Mouse (Mus musculus) lung, embryonic 14.5 days (tissue): ENCODE measurements around the gene Ces1h. TPM values are rescaled to one million over a fixed set of nuclear protein-coding genes. Genes with fewer than 3 reads are reported as not detected.
"Not testable (repeated sequence)": the region's sequence is repeated elsewhere in the genome, so short reads cannot be mapped to it uniquely, and the experiment has no call there.

Experiments used
- ATAC-seq: fragments of 200-750 bp; cut with Nextera tagmentation; 2 replicates; pipeline ENCODE4 v1.8.0; 2017; ENCODE audit warnings: mild to moderate bottlenecking, moderate TSS enrichment, moderate library complexity; ENCODE audit not compliant: insufficient read depth
- DNase-seq: peaks from one replicate; pipeline ENCODE4 v3.0.0-alpha.2; 2015
- H3K27ac ChIP-seq: fragments of 300-500 bp; sonication (generic); 2 replicates; pipeline ENCODE4 v1.5.1; 2014; ENCODE audit warnings: low read depth, mild to moderate bottlenecking, moderate library complexity
- H3K27me3 ChIP-seq: fragments of 300-500 bp; sonication (generic); 2 replicates; pipeline ENCODE4 v1.6.1; 2014; ENCODE audit warnings: low read length, control low read depth; ENCODE audit not compliant: insufficient read depth
- H3K36me3 ChIP-seq: fragments of 300-500 bp; sonication (generic); 2 replicates; pipeline ENCODE4 v1.6.1; 2014; ENCODE audit warnings: control low read depth; ENCODE audit not compliant: insufficient read depth
- H3K4me1 ChIP-seq: fragments of 300-500 bp; sonication (generic); 2 replicates; pipeline ENCODE4 v1.6.1; 2014; ENCODE audit warnings: antibody characterized with exemption, control low read depth; ENCODE audit not compliant: insufficient read depth
- H3K4me2 ChIP-seq: fragments of 300-500 bp; sonication (generic); 2 replicates; pipeline ENCODE4 v1.6.1; 2014; ENCODE audit warnings: mild to moderate bottlenecking
- H3K4me3 ChIP-seq: fragments of 300-500 bp; sonication (generic); 2 replicates; pipeline ENCODE4 v1.5.1; 2014; ENCODE audit warnings: low read depth, low read length
- H3K9ac ChIP-seq: fragments of 300-500 bp; sonication (generic); 2 replicates; pipeline ENCODE4 v1.6.1; 2014
- H3K9me3 ChIP-seq: fragments of 300-500 bp; sonication (generic); 2 replicates; pipeline ENCODE4 v1.6.1; 2016; ENCODE audit warnings: low read depth, low read length, control low read depth
- CTCF ChIP-seq: IDR thresholded peaks from 2 replicates; pipeline ENCODE4 v1.5.1; 2016; ENCODE audit warnings: antibody characterized with exemption, low read depth
- WGBS: fragments of 180-500 bp; shearing (Covaris S2); extraction: QIAGEN DNeasy Blood & Tissue Kit; methylation state at CpG from one replicate; pipeline ENCODE4 v1.1.7; 2014; 5-methylcytosine and 5-hydroxymethylcytosine counted together
- polyA plus RNA-seq: library from polyadenylated mRNA; unstranded; fragments of >200 nt; fragmentation: Nextera tagmentation; extraction: Ambion mirVana; gene quantifications from 2 replicates; pipeline ENCODE4 v1.2.1, GENCODE M21; 2014

Gene Ces1h
- polyA plus RNA-seq = not detected in 2 replicates

- H3K9ac ChIP-seq = no peak within 1 kb of the TSS
- no peak within 1 kb of the TSS for H3K4me2 ChIP-seq
- ATAC-seq = no peak
- no peaks in the 10 kb centered on the region for H3K27me3 ChIP-seq
- no peaks in the 10 kb centered on the region for H3K36me3 ChIP-seq
- no peak within 1 kb of the TSS for H3K27ac ChIP-seq
- no peaks in the 10 kb centered on the region for H3K4me1 ChIP-seq
- H3K9me3 ChIP-seq = no peaks in the 10 kb centered on the region
- no peak for TF ChIP-seq CTCF
- no peak within 1 kb of the TSS for H3K4me3 ChIP-seq
- no peak for DNase-seq
- 79% methylated on average over 4 of the region's 4 CpGs for WGBS
Observed at GRCm38 (mm10) chr8:93379625-93380024, at the start of gene Ces1h. TSS of gene Ces1h (minus strand) at chr8:93379725.

- WGBS = 90% methylated on average over 16 of the region's 16 CpGs
- DNase-seq = no peak
- Histone ChIP-seq H3K4me1 (no peaks in the 10 kb centered on the region), H3K36me3 (no peaks in the 10 kb centered on the region), H3K27ac (no peak overlapping the region), H3K9me3 (no peaks in the 10 kb centered on the region), H3K9ac (no peak overlapping the region), H3K27me3 (no peaks in the 10 kb centered on the region), H3K4me2 (no peak overlapping the region), H3K4me3 (no peak overlapping the region)
- ATAC-seq = no peak
- TF ChIP-seq CTCF = no peak
Observed at GRCm38 (mm10) chr8:93427195-93427594, 47.7 kb upstream of the Ces1h start.

GRCm38 (mm10) chr8:93415387-93415786 is 35.9 kb upstream of the Ces1h start:
- WGBS = 71% methylated on average over 4 of the region's 4 CpGs
- H3K4me2 ChIP-seq = no peak overlapping the region
- no peak overlapping the region for H3K4me3 ChIP-seq
- no peaks in the 10 kb centered on the region for H3K36me3 ChIP-seq
- H3K27ac ChIP-seq = no peak overlapping the region
- DNase-seq (no peak), ATAC-seq (no peak)
- H3K9ac ChIP-seq = no peak overlapping the region
- no peak for TF ChIP-seq CTCF
- no peaks in the 10 kb centered on the region for H3K27me3 ChIP-seq
- H3K4me1 ChIP-seq = no peaks in the 10 kb centered on the region
- H3K9me3 ChIP-seq = no peaks in the 10 kb centered on the region

- peak; percentile 68; the same call in 1 of the 2 replicates for ATAC-seq
Observed at GRCm38 (mm10) chr8:93408830-93409229, 29.3 kb upstream of the Ces1h start.

GRCm38 (mm10) chr8:93399698-93400097 is 20.2 kb upstream of the Ces1h start:
- Histone ChIP-seq H3K27me3 (no peaks in the 10 kb centered on the region), H3K4me1 (no peaks in the 10 kb centered on the region), H3K36me3 (no peaks in the 10 kb centered on the region), H3K9me3 (no peaks in the 10 kb centered on the region), H3K9ac (no peak overlapping the region), H3K4me3 (no peak overlapping the region), H3K4me2 (no peak overlapping the region), H3K27ac (no peak overlapping the region)
- no peak for TF ChIP-seq CTCF
- WGBS = 71% methylated on average over 2 of the region's 2 CpGs
- DNase-seq (no peak), ATAC-seq (no peak)

More at GRCm38 (mm10) chr8:93408830-93409229, 29.3 kb upstream of the Ces1h start:
- DNase-seq = peak; percentile 63
- Histone ChIP-seq H3K9me3 (no peaks in the 10 kb centered on the region), H3K4me3 (no peak overlapping the region), H3K27ac (no peak overlapping the region), H3K27me3 (no peaks in the 10 kb centered on the region), H3K4me1 (no peaks in the 10 kb centered on the region), H3K36me3 (no peaks in the 10 kb centered on the region), H3K4me2 (no peak overlapping the region), H3K9ac (no peak overlapping the region)
- 73% methylated on average over 2 of the region's 2 CpGs for WGBS
- no peak for TF ChIP-seq CTCF

- no peaks in the 10 kb centered on the region for H3K9me3 ChIP-seq
- WGBS = 22% methylated on average over 1 of the region's 1 CpGs
- peak; percentile 52 for TF ChIP-seq CTCF
- H3K4me3 ChIP-seq = no peak overlapping the region
- DNase-seq (peak; percentile 75), ATAC-seq (no peak)
- H3K27ac ChIP-seq = no peak overlapping the region
- H3K36me3 ChIP-seq = no peaks in the 10 kb centered on the region
- no peaks in the 10 kb centered on the region for H3K4me1 ChIP-seq
- H3K9ac ChIP-seq = no peak overlapping the region
- no peak overlapping the region for H3K4me2 ChIP-seq
- no peaks in the 10 kb centered on the region for H3K27me3 ChIP-seq
Observed at GRCm38 (mm10) chr8:93398044-93398443, 18.5 kb upstream of the Ces1h start.

GRCm38 (mm10) chr8:93394079-93394619 is 14.6 kb upstream of the Ces1h start:
- H3K27me3 ChIP-seq, H3K4me2 ChIP-seq, H3K27ac ChIP-seq, H3K9me3 ChIP-seq, H3K9ac ChIP-seq, H3K4me1 ChIP-seq, H3K36me3 ChIP-seq, H3K4me3 ChIP-seq: not testable (repeated sequence)
- 32% methylated on average over 8 of the region's 8 CpGs for WGBS
- ATAC-seq (peak; percentile 47), DNase-seq (peak; percentile 77)

- H3K4me3 ChIP-seq = no peak overlapping the region
- H3K36me3 ChIP-seq = no peaks in the 10 kb centered on the region
- no peaks in the 10 kb centered on the region for H3K9me3 ChIP-seq
- H3K27ac ChIP-seq = no peak overlapping the region
- H3K27me3 ChIP-seq = no peaks in the 10 kb centered on the region
- ATAC-seq = no peak
- no peak for TF ChIP-seq CTCF
- no peaks in the 10 kb centered on the region for H3K4me1 ChIP-seq
- WGBS = 50% methylated on average over 2 of the region's 2 CpGs
- DNase-seq = peak; percentile 11
- H3K4me2 ChIP-seq = no peak overlapping the region
- no peak overlapping the region for H3K9ac ChIP-seq
Observed at GRCm38 (mm10) chr8:93369481-93369880, 10.0 kb downstream of the Ces1h start.
